Mouse (Mus musculus) embryonic facial prominence, embryonic 11.5 days (tissue): ENCODE data around the gene Higd1b. TPM values are rescaled to one million over a fixed set of nuclear protein-coding genes. Genes with fewer than 3 reads are reported as not detected.

Experiments used
- ATAC-seq: fragments of 200-750 bp; cut with Nextera tagmentation; replicated peaks from 2 replicates; pipeline ENCODE4 v1.8.0; 2017; ENCODE audit warnings: low read depth; ENCODE audit not compliant: insufficient number of reproducible peaks, low FRiP score, low TSS enrichment
- DNase-seq: peaks from one replicate; pipeline ENCODE4 v3.0.0-alpha.2; 2015; ENCODE audit warnings: low spot score
- H3K27ac ChIP-seq: fragments of 300-500 bp; sonication (generic); replicated peaks from 2 replicates; pipeline ENCODE4 v1.5.1; 2014; ENCODE audit warnings: mild to moderate bottlenecking, low read depth, low read length, control low read depth
- H3K27me3 ChIP-seq: fragments of 300-500 bp; sonication (generic); 2 replicates; pipeline ENCODE4 v1.6.1; 2014; ENCODE audit warnings: mild to moderate bottlenecking, low read length, moderate library complexity, mixed read lengths; ENCODE audit not compliant: control insufficient read depth, insufficient read depth
- H3K36me3 ChIP-seq: fragments of 300-500 bp; sonication (generic); replicated peaks from 2 replicates; pipeline ENCODE4 v1.6.1; 2014; ENCODE audit warnings: low read depth, mild to moderate bottlenecking, low read length, moderate library complexity, mixed read lengths; ENCODE audit not compliant: control insufficient read depth, insufficient read depth
- H3K4me1 ChIP-seq: fragments of 300-500 bp; sonication (generic); 2 replicates; pipeline ENCODE4 v1.6.1; 2014; ENCODE audit warnings: low read length, mixed read lengths; ENCODE audit not compliant: control insufficient read depth, insufficient read depth
- H3K4me2 ChIP-seq: fragments of 300-500 bp; sonication (generic); 2 replicates; pipeline ENCODE4 v1.6.1; 2014; ENCODE audit warnings: low read depth, mild to moderate bottlenecking, control low read depth, low read length, moderate library complexity
- H3K4me3 ChIP-seq: fragments of 300-500 bp; sonication (generic); 2 replicates; pipeline ENCODE4 v1.5.1; 2014; ENCODE audit warnings: low read depth, low read length, control low read depth
- H3K9ac ChIP-seq: fragments of 300-500 bp; sonication (generic); replicated peaks from 2 replicates; pipeline ENCODE4 v1.6.1; 2014; ENCODE audit warnings: mild to moderate bottlenecking, control low read depth, low read length
- H3K9me3 ChIP-seq: fragments of 300-500 bp; sonication (generic); replicated peaks from 2 replicates; pipeline ENCODE4 v1.6.1; 2016; ENCODE audit warnings: mild to moderate bottlenecking, low read length, inconsistent platforms, mixed read lengths; ENCODE audit not compliant: control insufficient read depth
- WGBS: fragments of 180-500 bp; shearing (Covaris S2); extraction: QIAGEN DNeasy Blood & Tissue Kit; methylation state at CpG from one replicate; pipeline ENCODE4 v1.1.7; 2014; 5-methylcytosine and 5-hydroxymethylcytosine counted together
- polyA plus RNA-seq: library from polyadenylated mRNA; unstranded; fragments of >200 nt; fragmentation: Nextera tagmentation; extraction: Ambion mirVana; gene quantifications from 2 replicates; pipeline ENCODE4 v1.2.1, GENCODE M21; 2014

The Higd1b gene
- polyA plus RNA-seq, 1 experiment from 2014 or later = not detected

DNA sequence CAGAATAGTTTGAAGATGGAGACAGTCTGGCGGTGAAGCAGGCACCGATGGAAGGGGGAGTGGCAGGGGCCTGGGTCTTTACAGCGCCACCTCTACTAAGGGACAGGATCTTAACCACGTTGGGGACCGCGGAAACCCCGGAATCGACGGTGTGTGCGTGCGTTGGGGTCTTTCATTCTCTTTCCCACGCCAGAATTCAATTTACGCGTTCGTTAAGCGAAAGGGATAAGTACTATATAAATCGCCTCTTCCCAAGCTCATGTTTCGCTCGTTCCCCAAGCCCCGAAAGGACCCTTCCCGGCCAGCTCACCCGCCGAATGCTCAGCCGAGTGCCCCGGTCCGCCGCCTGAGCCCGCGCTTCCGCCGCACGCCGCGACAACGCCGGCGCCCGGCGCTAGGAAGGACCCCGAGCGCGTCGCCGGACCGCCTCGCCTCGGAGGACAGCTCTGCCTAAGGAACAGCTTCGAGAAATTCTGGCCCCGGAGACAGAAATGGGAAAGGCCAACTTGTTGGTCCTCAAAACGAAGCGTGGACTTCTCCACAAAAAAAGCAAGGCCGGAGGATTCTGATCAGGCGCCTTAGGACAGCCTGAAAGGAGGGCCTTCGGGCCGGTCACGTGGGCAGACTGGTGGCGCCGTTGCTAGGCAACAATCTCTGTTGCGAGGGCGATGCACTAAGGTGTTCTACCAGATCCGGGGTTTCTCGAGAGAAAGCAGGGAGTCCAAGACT lies 45.1 kb downstream of the Higd1b start, which contains the start of the genes Eftud2 and Ccdc103:
Eftud2 (minus strand) TSS at position 401 of the 729 bp plus-strand sequence.
Ccdc103 (plus strand) TSS at position 620 of the 729 bp plus-strand sequence.
- Histone ChIP-seq H3K27ac (peak within 1 kb of the TSS; percentile 70), H3K4me1 (no peaks in the 10 kb centered on the region), H3K9ac (peak within 1 kb of the TSS; percentile 84), H3K4me2 (peak within 1 kb of the TSS; percentile 46), H3K4me3 (peak within 1 kb of the TSS; percentile 82), H3K36me3 (peaks cover 4% of the 10 kb centered on the region), H3K27me3 (no peaks in the 10 kb centered on the region), H3K9me3 (no peaks in the 10 kb centered on the region)
- WGBS = under 1% methylated on average over 62 of the region's 62 CpGs
- peak; percentile 92 for DNase-seq
- peak; percentile 85 for ATAC-seq

DNA sequence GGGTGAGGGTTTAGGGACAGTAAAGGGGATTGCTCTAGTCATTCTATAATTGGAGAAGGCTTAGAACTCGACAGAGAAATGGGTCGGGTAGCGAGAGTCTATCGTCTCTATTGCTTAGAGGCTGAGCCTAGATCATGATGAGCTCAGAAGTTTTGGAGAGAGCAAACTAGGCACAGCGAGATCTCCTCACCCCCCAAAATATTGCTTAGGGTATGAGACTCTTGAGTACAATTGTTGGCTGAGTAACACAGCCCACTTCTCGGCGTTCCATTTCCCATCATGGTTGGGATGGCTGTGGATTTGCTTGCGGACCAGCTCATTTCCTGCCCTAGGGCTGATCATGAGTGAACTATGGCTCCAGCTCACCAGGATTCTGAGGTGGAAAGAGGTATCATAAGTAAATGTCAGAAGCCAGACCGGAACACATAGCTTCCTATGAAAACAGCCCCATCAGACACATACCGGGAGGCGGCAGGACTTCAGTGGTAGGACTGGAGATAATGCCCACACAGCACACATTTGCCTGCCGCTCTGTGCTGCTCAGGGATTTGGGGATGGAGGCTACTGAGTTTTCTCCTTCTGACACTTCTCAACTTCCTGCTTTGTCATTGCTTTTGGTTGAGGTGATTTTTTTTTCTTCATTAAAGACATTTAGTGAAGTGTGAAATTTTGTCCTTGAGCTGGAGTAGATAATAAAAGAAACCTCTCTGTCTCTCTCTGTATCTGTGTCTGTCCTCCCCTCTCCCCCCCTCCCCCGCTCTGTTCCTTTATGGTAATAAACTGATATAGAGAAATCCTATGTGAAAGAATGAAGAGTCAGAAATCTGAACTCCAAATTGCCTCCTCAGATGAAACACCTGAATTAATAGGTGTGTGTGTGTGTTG lies 45.9 kb downstream of the Higd1b start:
- no peaks in the 10 kb centered on the region for H3K9me3 ChIP-seq
- DNase-seq = no peak
- peak; percentile 54 for ATAC-seq
- peak overlapping the region; percentile 82 for H3K4me3 ChIP-seq
- H3K27ac ChIP-seq = no peak overlapping the region
- peak overlapping the region; percentile 84 for H3K9ac ChIP-seq
- no peaks in the 10 kb centered on the region for H3K27me3 ChIP-seq
- no peaks in the 10 kb centered on the region for H3K4me1 ChIP-seq
- peaks cover under 1% of the 10 kb centered on the region for H3K36me3 ChIP-seq
- 15% methylated on average over 13 of the region's 13 CpGs for WGBS
- H3K4me2 ChIP-seq = peak overlapping the region; percentile 46

- H3K9me3 ChIP-seq = no peaks in the 10 kb centered on the region
- ATAC-seq (no peak), DNase-seq (no peak)
- H3K27me3 ChIP-seq = no peaks in the 10 kb centered on the region; the same call in 1 of the 2 replicates
- no peak within 1 kb of the TSS for H3K27ac ChIP-seq
- no peak within 1 kb of the TSS for H3K9ac ChIP-seq
- WGBS = 61% methylated on average over 10 of the region's 10 CpGs
- no peak within 1 kb of the TSS for H3K4me3 ChIP-seq
- H3K36me3 ChIP-seq = no peaks in the 10 kb centered on the region
- H3K4me1 ChIP-seq = no peaks in the 10 kb centered on the region
- H3K4me2 ChIP-seq = no peak within 1 kb of the TSS
Measured at GRCm38 (mm10) chr11:102884616-102885219, 49.1 kb downstream of the Higd1b start, which contains the start of gene Fam187a. Gene Fam187a, plus strand, starts transcription at chr11:102885169.

- 88% methylated on average over 5 of the region's 5 CpGs for WGBS
- no peak for ATAC-seq
- H3K9me3 ChIP-seq = no peaks in the 10 kb centered on the region
- no peaks in the 10 kb centered on the region; the same call in 1 of the 2 replicates for H3K27me3 ChIP-seq
- H3K4me1 ChIP-seq = no peaks in the 10 kb centered on the region
- H3K4me2 ChIP-seq = no peak overlapping the region
- H3K9ac ChIP-seq = no peak overlapping the region
- H3K4me3 ChIP-seq = no peak overlapping the region
- no peak for DNase-seq
- no peaks in the 10 kb centered on the region for H3K36me3 ChIP-seq
- H3K27ac ChIP-seq = no peak overlapping the region
Measured at GRCm38 (mm10) chr11:102887433-102887832, 51.8 kb downstream of the Higd1b start.

Other genes starting within 250 kb of the Higd1b start
- 53.3 and 57.0 TPM in 2 replicates for gene Fzd2, start 231.5 kb upstream of the Higd1b start, polyA plus RNA-seq
- gene Meioc, start 172.1 kb upstream of the Higd1b start, polyA plus RNA-seq = 1.0 and 1.3 TPM in 2 replicates
- 64.6 and 71.1 TPM in 2 replicates for gene Ccdc43, start 138.1 kb upstream of the Higd1b start, polyA plus RNA-seq
- 13.9 and 16.3 TPM in 2 replicates for gene Adam11, start 74.4 kb upstream of the Higd1b start, polyA plus RNA-seq
- 90.5 and 97.0 TPM in 2 replicates for gene Gjc1, start 16.1 kb upstream of the Higd1b start, polyA plus RNA-seq
- 246 and 257 TPM in 2 replicates for gene Eftud2, start 45.1 kb downstream of the Higd1b start, polyA plus RNA-seq
- gene Ccdc103, start 45.4 kb downstream of the Higd1b start, polyA plus RNA-seq = 1.00 and 1.5 TPM in 2 replicates
- gene Fam187a, start 49.3 kb downstream of the Higd1b start, polyA plus RNA-seq = not detected in 2 replicates
- gene Gfap, start 65.1 kb downstream of the Higd1b start, polyA plus RNA-seq = 0.22 and 0.25 TPM in 2 replicates
- 7.1 and 7.4 TPM in 2 replicates for gene Kif18b, start 89.3 kb downstream of the Higd1b start, polyA plus RNA-seq
- 4.0 and 4.1 TPM in 2 replicates for gene C1ql1, start 110.8 kb downstream of the Higd1b start, polyA plus RNA-seq
- gene Nmt1, start 192.3 kb downstream of the Higd1b start, polyA plus RNA-seq = 48.6 and 49.6 TPM in 2 replicates
- gene Dcakd, start 192.5 kb downstream of the Higd1b start, polyA plus RNA-seq = 273 and 276 TPM in 2 replicates